Mouse (Mus musculus) ES-CJ7 (cell line): ENCODE measurements around the gene Dhx9.

Experiments
- DNase-seq: peaks from one replicate; pipeline ENCODE4 v3.0.0; 2011; ENCODE audit warnings: low read depth, low spot score

Gene Dhx9

GRCm38 (mm10) chr1:153486120-153486519 is 1.3 kb downstream of the Dhx9 start:
- peak; percentile 64 for DNase-seq

- no peak for DNase-seq
These were observed 2.2 kb downstream of the Dhx9 start for GRCm38 (mm10) chr1:153485201-153485796.

GRCm38 (mm10) chr1:153481025-153481412 is 6.4 kb downstream of the Dhx9 start:
- DNase-seq, result no peak

GRCm38 (mm10) chr1:153480386-153481024 is 7.0 kb downstream of the Dhx9 start:
- DNase-seq, result peak; percentile 77

GRCm38 (mm10) chr1:153479296-153479695 is 8.2 kb downstream of the Dhx9 start:
- DNase-seq, result no peak

GRCm38 (mm10) chr1:153461796-153462195 is 25.7 kb downstream of the Dhx9 start:
- no peak for DNase-seq

- no peak for DNase-seq
These were observed 31.3 kb downstream of the Dhx9 start for GRCm38 (mm10) chr1:153456137-153456536.

GRCm38 (mm10) chr1:153453146-153453642 is 34.3 kb downstream of the Dhx9 start:
- DNase-seq, result peak; percentile 59

- DNase-seq, result peak; percentile 86
These were observed 36.0 kb downstream of the Dhx9 start for GRCm38 (mm10) chr1:153451237-153452154.

GRCm38 (mm10) chr1:153446120-153446831 is 41.2 kb downstream of the Dhx9 start:
- no peak for DNase-seq

GRCm38 (mm10) chr1:153443632-153444031 is 43.8 kb downstream of the Dhx9 start:
- no peak for DNase-seq

- no peak for DNase-seq
These were observed 44.4 kb downstream of the Dhx9 start for GRCm38 (mm10) chr1:153443019-153443418.

GRCm38 (mm10) chr1:153441656-153442055 is 45.8 kb downstream of the Dhx9 start:
- no peak for DNase-seq

GRCm38 (mm10) chr1:153440752-153441151 is 46.7 kb downstream of the Dhx9 start:
- DNase-seq, result no peak

GRCm38 (mm10) chr1:153437536-153437935 is 49.9 kb downstream of the Dhx9 start:
- no peak for DNase-seq

GRCm38 (mm10) chr1:153433851-153434589 is 53.4 kb downstream of the Dhx9 start:
- no peak for DNase-seq

- DNase-seq, result no peak
These were observed 55.1 kb downstream of the Dhx9 start for GRCm38 (mm10) chr1:153432329-153432728.

- DNase-seq, result no peak
These were observed 55.8 kb downstream of the Dhx9 start for GRCm38 (mm10) chr1:153431701-153432100.

GRCm38 (mm10) chr1:153431158-153431557 is 56.3 kb downstream of the Dhx9 start:
- no peak for DNase-seq

- peak; percentile 96 for DNase-seq
These were observed 62.5 kb downstream of the Dhx9 start, which contains the start of gene Shcbp1l for GRCm38 (mm10) chr1:153424770-153425584. Gene Shcbp1l (plus strand): TSS chr1:153425162.
